ENCODE assay signal across 16 mouse cellular contexts in the genomic region with DNA sequence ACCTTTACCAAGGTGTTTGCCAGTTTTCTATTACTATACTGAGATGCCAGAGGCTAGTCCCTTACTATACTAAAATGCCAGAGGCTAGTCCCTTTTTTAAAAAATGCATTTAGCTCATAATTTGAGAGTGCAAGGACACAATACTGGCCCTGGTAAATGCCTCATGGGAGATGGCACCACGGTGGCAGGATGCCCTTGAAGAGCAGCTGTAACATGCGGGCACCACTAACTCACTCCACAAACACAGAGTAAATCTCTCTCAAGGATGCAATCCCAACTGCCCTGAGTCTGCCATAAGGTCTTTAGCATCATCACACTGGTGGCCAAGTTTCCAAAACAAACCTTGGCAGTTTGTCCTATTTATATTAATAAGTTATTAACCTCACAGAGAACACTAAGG.
"Had no signal": no experiment of that assay in that cellular context is flagged by ENCODE, and none has a peak within 500 bp of the region (broad histone marks: within the 10 kb centered on the region; RNA-seq: fewer than 3 reads in every experiment).

No protein-coding gene starts in this region.

- DNase-seq: heart, postnatal 10 days; heart, postnatal 14 days; heart, postnatal 36 days; heart, postnatal 4 days; kidney, adult 11 months; kidney, adult 18-20 months; kidney, adult 2 months; kidney, adult 8-10 months; kidney, adult 9 months; kidney, postnatal 10 days; kidney, postnatal 14 days; kidney, postnatal 25 days; kidney, postnatal 36 days; kidney, postnatal 4 days; layer of hippocampus, adult 9-11 months; layer of hippocampus, postnatal 36 days had no signal
